Mouse (Mus musculus): ENCODE measurements at regions not wholly inside any gene's neighbourhood (a gene's known extent, or its start where the extent isn't known, plus 50 kb on each side); places are given as distances from the start of the nearest gene placed in this dataset.

DNA sequence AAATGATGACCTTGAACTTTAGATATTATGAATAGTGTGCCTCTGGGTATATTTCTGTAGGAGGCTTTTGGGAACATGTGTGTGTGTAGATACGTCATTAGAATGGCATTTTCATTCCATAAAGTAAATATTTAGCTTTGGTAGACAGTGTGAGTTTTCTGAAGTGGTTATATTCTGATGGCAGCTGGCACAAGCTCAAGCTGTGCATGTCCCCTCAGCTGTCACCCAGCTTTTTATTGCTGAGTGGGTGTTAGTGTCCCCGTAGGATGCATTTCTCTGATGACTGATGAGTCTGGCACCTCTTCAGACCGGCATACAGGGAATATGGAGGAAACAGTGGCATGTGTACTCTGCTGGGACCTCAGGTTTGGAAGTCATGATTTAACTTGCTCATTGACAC, 96.7 kb downstream of the Bod1 start:
- no peaks in the 10 kb centered on the region for H3K27me3 ChIP-seq (ENCODE audit: control insufficient read depth, insufficient read depth, low read length)
- ATAC-seq (ENCODE audit: insufficient number of reproducible peaks, insufficient read depth, low FRiP score, low read depth), result no peak
- H3K9ac ChIP-seq (replicated peaks; ENCODE audit: low read depth, low read length), result no peak overlapping the region
- no peak overlapping the region for H3K27ac ChIP-seq (ENCODE audit: low read length)
- H3K4me3 ChIP-seq (ENCODE audit: low read depth, low read length), result no peak overlapping the region
- 28% methylated on average over 3 of the region's 3 CpGs for WGBS
- no peaks in the 10 kb centered on the region for H3K36me3 ChIP-seq (ENCODE audit: control insufficient read depth, insufficient read depth, low read length)
- no peak overlapping the region for H3K4me2 ChIP-seq (replicated peaks; ENCODE audit: low read depth, low read length)
- H3K9me3 ChIP-seq (ENCODE audit: control insufficient read depth, low read depth, low read length), result no peaks in the 10 kb centered on the region
- no peaks in the 10 kb centered on the region for H3K4me1 ChIP-seq (ENCODE audit: control insufficient read depth, insufficient read depth, low read length)

DNA sequence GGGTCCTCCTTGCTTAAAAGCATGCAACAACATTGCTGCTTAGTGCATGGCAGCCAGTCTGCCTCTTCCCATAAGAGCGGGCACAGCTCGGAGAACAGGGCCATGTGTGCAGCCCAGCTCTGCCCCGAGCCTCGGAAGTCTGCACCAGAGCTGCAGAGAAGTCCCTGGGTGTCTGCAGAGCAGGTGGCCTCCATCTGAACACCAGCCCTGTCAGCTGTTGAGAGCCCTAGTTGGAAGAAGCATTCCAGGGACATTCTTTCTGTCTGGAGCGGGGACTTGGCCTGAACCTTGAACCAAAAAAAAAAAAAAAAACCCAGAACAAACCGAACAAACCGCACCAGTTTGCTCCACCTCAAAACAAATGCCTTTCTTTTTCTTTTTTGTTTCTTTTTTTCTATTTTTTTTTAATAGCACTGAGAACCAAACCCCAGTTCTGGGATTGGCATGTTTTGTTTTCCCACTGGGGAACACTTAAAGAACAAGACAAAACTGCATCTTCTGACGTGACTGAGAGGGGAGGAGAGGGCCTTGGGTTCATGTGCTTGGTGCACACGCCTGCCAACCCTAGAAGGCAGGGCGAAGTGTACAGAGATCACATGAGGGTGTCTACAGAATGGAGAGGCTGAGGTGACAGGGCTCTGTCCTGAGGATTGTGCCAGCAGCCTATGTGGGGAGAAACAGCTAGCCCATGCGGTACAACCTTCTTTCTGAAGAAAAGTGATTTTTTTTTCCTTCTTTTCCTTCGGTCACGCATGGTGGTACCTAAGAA, 106.8 kb downstream of the Bod1 start:
- Histone ChIP-seq H3K36me3 (ENCODE audit: control insufficient read depth, insufficient read depth, low read length) (no peaks in the 10 kb centered on the region), H3K9ac (replicated peaks; ENCODE audit: low read depth, low read length) (no peak overlapping the region), H3K4me1 (ENCODE audit: control insufficient read depth, insufficient read depth, low read length) (peaks cover 10% of the 10 kb centered on the region), H3K27ac (ENCODE audit: low read length) (peak overlapping the region; percentile 23; the same call in 1 of the 2 replicates), H3K9me3 (ENCODE audit: control insufficient read depth, low read depth, low read length) (0 out of 2 replicates have a peak, but pooled peaks cover 3% of the 10 kb centered on the region), H3K27me3 (ENCODE audit: control insufficient read depth, insufficient read depth, low read length) (no peaks in the 10 kb centered on the region), H3K4me2 (replicated peaks; ENCODE audit: low read depth, low read length) (no peak overlapping the region), H3K4me3 (ENCODE audit: low read depth, low read length) (no peak overlapping the region)
- ATAC-seq (ENCODE audit: insufficient number of reproducible peaks, insufficient read depth, low FRiP score, low read depth), result peak; percentile 71; the same call in 1 of the 2 replicates
- WGBS, result 58% methylated on average over 13 of the region's 13 CpGs

GRCm38 (mm10) chr11:31563826-31564741, 107.6 kb downstream of the Bod1 start:
- Histone ChIP-seq H3K4me1 (ENCODE audit: control insufficient read depth, insufficient read depth, low read length) (peaks cover 10% of the 10 kb centered on the region), H3K9ac (replicated peaks; ENCODE audit: low read depth, low read length) (no peak overlapping the region), H3K36me3 (ENCODE audit: control insufficient read depth, insufficient read depth, low read length) (no peaks in the 10 kb centered on the region), H3K27ac (ENCODE audit: low read length) (peak overlapping the region; percentile 23; the same call in 1 of the 2 replicates), H3K4me2 (replicated peaks; ENCODE audit: low read depth, low read length) (no peak overlapping the region), H3K27me3 (ENCODE audit: control insufficient read depth, insufficient read depth, low read length) (no peaks in the 10 kb centered on the region), H3K4me3 (ENCODE audit: low read depth, low read length) (no peak overlapping the region), H3K9me3 (ENCODE audit: control insufficient read depth, low read depth, low read length) (no peaks in the 10 kb centered on the region)
- ATAC-seq (ENCODE audit: insufficient number of reproducible peaks, insufficient read depth, low FRiP score, low read depth), result no peak; the same call in 1 of the 2 replicates
- 46% methylated on average over 10 of the region's 10 CpGs for WGBS

DNA sequence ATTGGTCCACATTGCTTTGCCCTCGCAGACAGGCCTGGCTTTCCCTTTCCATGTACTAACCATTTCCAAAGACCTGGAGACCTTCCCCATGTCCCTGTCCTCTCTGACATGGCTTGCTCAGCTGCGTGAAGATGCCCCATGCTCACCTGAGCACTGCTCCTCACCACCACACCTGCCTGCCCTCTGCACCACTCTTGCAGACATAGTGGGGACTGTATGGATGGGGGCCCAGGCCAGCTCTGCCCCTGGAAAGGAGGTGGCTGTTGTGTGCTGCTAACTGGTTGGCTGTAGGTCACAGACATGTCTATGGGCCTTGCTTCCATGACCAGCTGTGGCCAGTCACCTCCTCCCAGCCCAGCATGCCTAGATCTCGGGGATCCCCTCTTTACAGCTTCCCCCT, 108.7 kb downstream of the Bod1 start:
- Histone ChIP-seq H3K4me2 (replicated peaks; ENCODE audit: low read depth, low read length) (no peak overlapping the region), H3K9ac (replicated peaks; ENCODE audit: low read depth, low read length) (no peak overlapping the region), H3K27me3 (ENCODE audit: control insufficient read depth, insufficient read depth, low read length) (no peaks in the 10 kb centered on the region), H3K27ac (ENCODE audit: low read length) (no peak overlapping the region), H3K4me1 (ENCODE audit: control insufficient read depth, insufficient read depth, low read length) (peaks cover 10% of the 10 kb centered on the region), H3K4me3 (ENCODE audit: low read depth, low read length) (no peak overlapping the region), H3K36me3 (ENCODE audit: control insufficient read depth, insufficient read depth, low read length) (no peaks in the 10 kb centered on the region), H3K9me3 (ENCODE audit: control insufficient read depth, low read depth, low read length) (no peaks in the 10 kb centered on the region)
- ATAC-seq (ENCODE audit: insufficient number of reproducible peaks, insufficient read depth, low FRiP score, low read depth), result no peak
- 79% methylated on average over 3 of the region's 3 CpGs for WGBS

GRCm38 (mm10) chr11:31560775-31561174, 110.9 kb downstream of the Bod1 start:
- peaks cover 10% of the 10 kb centered on the region for H3K4me1 ChIP-seq (ENCODE audit: control insufficient read depth, insufficient read depth, low read length)
- no peaks in the 10 kb centered on the region for H3K27me3 ChIP-seq (ENCODE audit: control insufficient read depth, insufficient read depth, low read length)
- ATAC-seq (ENCODE audit: insufficient number of reproducible peaks, insufficient read depth, low FRiP score, low read depth), result no peak
- H3K27ac ChIP-seq (ENCODE audit: low read length), result no peak overlapping the region
- no peak overlapping the region for H3K4me2 ChIP-seq (replicated peaks; ENCODE audit: low read depth, low read length)
- WGBS, result 72% methylated on average over 10 of the region's 10 CpGs
- H3K36me3 ChIP-seq (ENCODE audit: control insufficient read depth, insufficient read depth, low read length), result no peaks in the 10 kb centered on the region
- no peaks in the 10 kb centered on the region for H3K9me3 ChIP-seq (ENCODE audit: control insufficient read depth, low read depth, low read length)
- no peak overlapping the region for H3K9ac ChIP-seq (replicated peaks; ENCODE audit: low read depth, low read length)
- H3K4me3 ChIP-seq (ENCODE audit: low read depth, low read length), result no peak overlapping the region

DNA sequence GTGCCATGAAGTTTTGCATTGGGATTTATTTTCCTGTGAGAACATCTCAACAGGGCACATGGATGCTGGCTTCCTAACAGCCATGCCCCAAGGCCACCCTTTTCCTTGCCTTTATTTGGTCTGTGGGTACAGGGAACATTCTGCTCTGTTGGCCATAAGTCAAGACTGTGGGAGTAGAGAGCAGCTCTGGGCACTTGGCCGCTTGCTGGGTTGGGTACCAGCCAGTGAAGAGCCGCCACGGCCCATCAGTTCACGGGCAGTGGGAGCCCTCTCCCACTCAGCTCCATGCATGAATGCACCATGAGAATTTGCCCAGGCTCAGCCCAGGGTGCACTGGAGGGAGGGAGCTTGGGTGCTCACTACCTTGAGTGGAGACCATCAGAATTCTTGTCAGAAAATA, 116.6 kb downstream of the Bod1 start:
- no peaks in the 10 kb centered on the region for H3K4me1 ChIP-seq (ENCODE audit: control insufficient read depth, insufficient read depth, low read length)
- no peaks in the 10 kb centered on the region for H3K36me3 ChIP-seq (ENCODE audit: control insufficient read depth, insufficient read depth, low read length)
- H3K27me3 ChIP-seq (ENCODE audit: control insufficient read depth, insufficient read depth, low read length), result no peaks in the 10 kb centered on the region
- WGBS, result 89% methylated on average over 4 of the region's 4 CpGs
- H3K4me2 ChIP-seq (replicated peaks; ENCODE audit: low read depth, low read length), result no peak overlapping the region
- no peak overlapping the region for H3K4me3 ChIP-seq (ENCODE audit: low read depth, low read length)
- H3K9ac ChIP-seq (replicated peaks; ENCODE audit: low read depth, low read length), result no peak overlapping the region
- no peaks in the 10 kb centered on the region for H3K9me3 ChIP-seq (ENCODE audit: control insufficient read depth, low read depth, low read length)
- ATAC-seq (ENCODE audit: insufficient number of reproducible peaks, insufficient read depth, low FRiP score, low read depth), result no peak
- H3K27ac ChIP-seq (ENCODE audit: low read length), result no peak overlapping the region

DNA sequence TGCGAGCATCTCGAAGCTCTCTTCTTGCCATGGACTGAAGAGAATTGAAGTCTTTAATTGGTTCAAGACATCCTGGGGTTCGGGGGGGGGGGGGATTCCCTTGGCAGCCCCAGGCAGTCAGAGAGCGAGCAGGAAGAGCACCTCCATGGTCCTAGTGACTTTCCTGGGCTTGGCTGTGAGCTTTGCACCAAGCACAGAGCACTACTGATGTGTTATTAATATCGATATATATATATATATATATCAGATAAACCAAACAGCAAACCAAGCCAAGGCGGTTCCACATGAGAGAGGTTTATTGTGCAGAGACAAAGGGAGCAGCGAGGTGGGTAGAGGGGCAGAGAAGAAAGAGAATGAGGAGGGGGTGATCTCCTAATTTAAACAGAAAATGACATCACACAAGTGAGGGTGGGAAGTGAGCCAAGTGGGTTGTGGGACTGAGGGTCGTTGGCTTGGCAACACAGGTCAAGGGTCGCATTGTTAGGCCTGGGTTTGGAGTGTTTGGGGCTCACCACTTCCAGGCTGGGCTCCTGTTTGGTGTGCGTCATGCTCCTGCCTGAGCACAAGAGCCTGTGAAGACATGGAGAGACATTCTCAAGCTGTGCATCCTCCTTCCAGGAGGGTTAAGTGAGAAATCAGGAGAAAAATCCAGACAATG, 119.9 kb downstream of the Bod1 start:
- H3K4me2 ChIP-seq (replicated peaks; ENCODE audit: low read depth, low read length), result no peak overlapping the region
- no peak overlapping the region for H3K27ac ChIP-seq (ENCODE audit: low read length)
- H3K36me3 ChIP-seq (ENCODE audit: control insufficient read depth, insufficient read depth, low read length), result no peaks in the 10 kb centered on the region
- ATAC-seq (ENCODE audit: insufficient number of reproducible peaks, insufficient read depth, low FRiP score, low read depth), result peak; percentile 38; the same call in 1 of the 2 replicates
- no peak overlapping the region for H3K4me3 ChIP-seq (ENCODE audit: low read depth, low read length)
- 67% methylated on average over 10 of the region's 10 CpGs for WGBS
- H3K4me1 ChIP-seq (ENCODE audit: control insufficient read depth, insufficient read depth, low read length), result no peaks in the 10 kb centered on the region
- H3K9ac ChIP-seq (replicated peaks; ENCODE audit: low read depth, low read length), result no peak overlapping the region
- no peaks in the 10 kb centered on the region for H3K27me3 ChIP-seq (ENCODE audit: control insufficient read depth, insufficient read depth, low read length)
- no peaks in the 10 kb centered on the region for H3K9me3 ChIP-seq (ENCODE audit: control insufficient read depth, low read depth, low read length)

All from stomach, embryonic 14.5 days (tissue).